Mouse (Mus musculus) adrenal gland, adult 18-20 months (tissue): Measurements from ENCODE around the gene Zfp61. TPM values are rescaled to one million over a fixed set of nuclear protein-coding genes. Genes with fewer than 3 reads are reported as not detected.
"Not testable (repeated sequence)": the region's sequence is repeated elsewhere in the genome, so short reads cannot be mapped to it uniquely, and the experiment has no call there.

Experiments used
- DNase-seq, 2 experiments: peaks; one replicate each; pipeline ENCODE4 v3.0.0; 2021 to 2022; ENCODE audit warnings: low spot score in 2 of 2
- total RNA-seq, 2 experiments: library from RNA; stranded (reverse); gene quantifications; 1 replicate in 1 of 2; 2 replicates in 1 of 2; pipeline ENCODE4 v1.2.3; 2021

The Zfp61 gene
- total RNA-seq, 2 experiments from 2014 or later, result 6.9 to 7.0 TPM

DNA sequence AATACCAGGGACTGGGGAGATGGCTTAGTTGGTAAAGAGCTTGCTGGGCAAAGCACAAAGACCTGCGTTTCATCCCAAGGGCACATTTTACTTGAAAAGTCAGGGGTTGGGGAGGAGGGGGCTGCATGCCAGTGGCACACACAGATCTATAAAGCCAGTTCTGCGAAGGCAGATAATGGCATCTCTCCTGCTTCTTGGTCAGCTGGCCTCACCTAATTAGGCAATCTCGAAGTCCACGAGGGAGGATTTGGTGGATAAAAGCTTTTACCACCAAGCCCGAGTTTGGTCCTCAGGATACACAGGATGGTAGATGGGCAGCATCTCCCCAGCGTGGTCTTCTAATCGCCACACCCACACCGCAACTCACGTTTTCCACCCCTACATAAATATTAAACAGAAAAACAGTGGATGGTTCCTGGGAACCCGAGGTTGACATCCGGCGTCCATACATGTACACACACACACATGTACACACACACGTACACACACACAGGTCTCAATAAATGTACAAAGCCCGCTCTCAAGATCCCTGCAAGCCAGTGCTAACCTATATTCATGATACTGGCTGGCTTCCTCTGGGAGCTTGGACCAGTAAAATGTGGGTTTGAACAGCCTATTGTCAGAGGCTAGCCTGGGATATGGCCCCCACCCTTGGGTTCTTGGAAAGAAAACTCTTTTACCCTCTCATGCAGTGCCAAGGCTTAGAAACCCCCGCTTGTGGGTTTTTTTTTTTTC lies 3.5 kb downstream of the Zfp61 start:
- no peak for DNase-seq

DNA sequence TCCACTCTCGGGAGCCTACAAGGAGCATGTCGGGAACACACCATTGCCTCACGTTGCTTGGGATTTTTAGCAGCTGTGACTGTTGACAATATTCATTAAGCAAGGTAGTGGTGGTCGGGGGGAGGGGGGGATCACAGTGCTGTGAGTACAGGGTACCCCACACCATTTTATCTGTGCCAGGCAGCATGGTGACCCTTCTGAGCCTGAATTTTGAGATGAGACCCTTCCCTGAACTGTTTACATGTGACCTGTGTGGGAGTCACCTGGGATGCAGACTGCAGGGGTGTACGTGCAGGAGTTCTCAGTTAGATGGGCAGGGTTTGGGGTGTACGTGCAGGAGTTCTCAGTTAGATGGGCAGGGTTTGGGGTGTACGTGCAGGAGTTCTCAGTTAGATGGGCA lies 4.6 kb downstream of the Zfp61 start:
- DNase-seq, result no peak

DNA sequence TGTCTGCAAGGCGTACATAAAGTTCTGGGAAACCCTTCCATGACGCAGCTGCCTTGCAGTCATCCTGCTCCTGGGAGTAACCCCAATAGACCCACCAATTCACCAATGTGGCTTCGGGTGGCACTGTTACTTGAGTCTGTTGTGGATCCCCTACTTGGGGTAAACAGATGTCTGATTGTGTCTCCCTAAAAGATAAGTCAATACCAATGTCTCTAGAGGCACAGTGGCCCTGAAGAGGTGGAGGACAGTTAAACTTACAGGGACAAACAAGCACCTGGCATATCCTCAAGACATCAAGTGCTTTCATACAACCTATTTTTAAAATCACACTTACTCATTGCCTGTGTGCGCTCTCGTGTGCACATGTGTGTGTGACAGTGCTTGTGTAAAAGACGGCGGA lies 5.7 kb downstream of the Zfp61 start:
- no peak for DNase-seq

DNA sequence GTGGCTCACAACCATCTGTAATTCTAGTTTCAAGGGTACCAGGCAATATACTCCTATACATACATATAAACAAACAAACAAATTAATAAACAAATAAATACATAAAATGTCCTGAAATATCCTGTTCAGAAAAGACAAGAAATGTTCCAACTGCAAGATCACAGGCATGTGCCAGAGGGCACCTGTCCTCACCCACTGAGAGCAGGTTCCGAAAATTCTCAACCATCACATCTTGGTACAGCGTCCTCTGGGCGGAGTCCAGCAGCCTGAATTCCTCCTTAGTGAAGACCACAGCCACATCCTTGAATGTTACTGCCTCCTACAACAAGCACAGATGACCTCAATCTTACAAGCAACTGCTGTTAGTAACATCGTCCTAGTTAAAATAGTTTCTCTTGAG lies 6.3 kb downstream of the Zfp61 start:
- DNase-seq, result no peak

DNA sequence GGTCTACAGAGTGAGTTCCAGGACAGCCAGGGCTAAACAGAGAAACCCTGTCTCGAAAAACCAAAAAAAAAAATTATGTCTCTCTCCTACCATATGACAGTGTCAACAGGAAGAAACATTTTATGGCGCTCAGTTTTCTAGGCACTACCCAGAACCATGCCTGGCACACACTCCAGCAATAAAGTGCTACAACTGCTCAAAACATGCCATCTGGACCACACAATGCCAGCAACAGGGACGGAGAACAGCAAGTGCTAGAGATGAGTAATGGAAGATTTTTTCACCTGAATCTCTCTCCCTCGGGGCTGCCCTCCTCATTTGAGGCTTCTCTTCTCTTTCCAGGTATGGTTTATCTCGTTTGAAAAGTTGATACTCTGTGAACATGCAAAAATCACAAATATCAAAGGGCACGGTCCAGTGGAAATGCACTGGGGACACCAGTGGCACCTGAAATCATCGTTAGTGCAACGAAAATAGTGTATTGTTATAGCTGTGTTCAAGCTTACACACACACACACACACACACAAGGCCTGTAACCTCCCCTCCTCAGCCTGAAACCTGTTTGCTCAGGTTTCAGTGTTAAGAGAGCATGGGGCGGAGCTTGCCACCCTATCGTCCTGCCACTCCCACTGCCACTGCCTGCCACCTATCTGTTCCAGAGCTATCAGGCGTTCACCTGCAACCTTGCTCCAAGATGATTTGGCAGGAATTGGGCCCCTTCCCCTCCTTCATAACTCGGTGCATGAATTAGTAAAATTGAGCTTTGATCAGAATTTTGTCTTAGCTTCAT lies 7.8 kb downstream of the Zfp61 start:
- no peak for DNase-seq

DNA sequence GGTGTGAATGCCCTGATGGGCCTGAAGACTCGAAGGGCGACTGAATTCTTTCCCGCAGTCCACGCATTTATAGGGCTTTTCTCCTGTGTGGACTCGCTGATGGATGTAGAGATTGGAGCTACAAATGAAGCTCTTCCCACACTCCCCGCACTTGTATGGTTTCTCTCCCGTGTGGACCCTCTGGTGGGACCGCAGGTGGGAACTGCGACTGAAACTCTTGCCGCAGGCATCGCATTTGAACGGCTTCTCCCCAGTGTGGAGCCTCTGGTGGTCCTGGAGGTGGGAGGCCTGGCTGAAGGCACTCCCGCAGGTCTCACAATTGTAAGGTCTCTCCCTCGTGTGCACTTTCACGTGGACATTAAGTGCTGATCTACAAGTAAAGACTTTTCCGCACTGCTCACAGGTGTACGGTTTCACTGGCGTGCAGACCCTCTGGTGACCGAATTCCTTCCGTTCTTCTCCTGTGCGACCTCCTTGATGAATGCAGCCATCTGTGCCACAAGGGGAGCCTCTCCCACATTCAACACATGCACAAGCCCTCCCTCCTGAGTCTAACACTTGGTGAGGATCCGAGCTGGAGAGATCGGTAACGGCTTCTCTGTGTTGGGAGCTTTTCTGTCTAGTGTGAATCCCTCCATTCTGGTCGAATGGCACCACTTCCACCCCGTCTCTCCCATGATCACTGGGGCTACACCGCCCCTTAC lies 9.5 kb downstream of the Zfp61 start:
- no peak for DNase-seq

DNA sequence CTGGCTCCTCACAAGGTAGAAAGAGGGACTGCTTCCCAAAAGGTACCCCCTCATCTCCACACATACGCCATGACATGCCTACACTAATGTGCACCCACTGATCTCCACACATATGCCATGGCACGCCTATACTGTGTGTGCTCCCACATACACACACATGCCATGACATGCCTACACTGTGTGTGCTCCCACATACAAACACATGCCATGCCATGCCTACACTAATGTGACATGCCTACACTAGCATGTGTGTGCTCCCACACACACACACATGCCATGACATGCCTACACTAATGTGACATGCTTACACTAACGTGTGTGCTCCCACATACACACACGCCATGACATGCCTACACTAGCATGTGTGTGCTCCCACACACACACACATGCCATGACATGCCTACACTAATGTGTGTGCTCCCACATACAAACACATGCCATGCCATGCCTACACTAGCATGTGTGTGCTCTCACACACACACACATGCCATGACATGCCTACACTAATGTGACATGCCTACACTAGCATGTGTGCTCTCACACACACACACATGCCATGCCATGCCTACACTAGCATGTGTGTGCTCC lies 10.8 kb downstream of the Zfp61 start:
- no peak for DNase-seq

DNA sequence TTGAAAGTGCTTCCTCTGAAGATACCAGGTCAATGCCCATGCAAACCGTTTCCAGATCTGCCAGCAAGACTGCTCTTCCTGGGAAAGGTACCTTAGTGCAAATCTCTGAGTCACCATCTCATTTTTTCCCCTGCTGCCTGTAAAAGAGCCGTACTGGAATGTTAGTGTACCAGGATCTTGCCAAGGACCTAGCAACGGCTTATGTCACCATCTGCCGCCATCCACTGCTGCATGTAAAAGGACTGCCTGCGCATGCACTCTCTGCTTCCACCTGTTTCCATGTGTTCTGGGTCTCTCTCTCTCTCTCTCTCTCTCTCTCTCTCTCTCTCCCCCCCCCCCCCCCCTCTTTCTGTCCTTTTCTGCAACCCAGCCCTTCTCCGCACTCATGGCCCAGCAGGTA lies 12.5 kb downstream of the Zfp61 start:
- no peak for DNase-seq

DNA sequence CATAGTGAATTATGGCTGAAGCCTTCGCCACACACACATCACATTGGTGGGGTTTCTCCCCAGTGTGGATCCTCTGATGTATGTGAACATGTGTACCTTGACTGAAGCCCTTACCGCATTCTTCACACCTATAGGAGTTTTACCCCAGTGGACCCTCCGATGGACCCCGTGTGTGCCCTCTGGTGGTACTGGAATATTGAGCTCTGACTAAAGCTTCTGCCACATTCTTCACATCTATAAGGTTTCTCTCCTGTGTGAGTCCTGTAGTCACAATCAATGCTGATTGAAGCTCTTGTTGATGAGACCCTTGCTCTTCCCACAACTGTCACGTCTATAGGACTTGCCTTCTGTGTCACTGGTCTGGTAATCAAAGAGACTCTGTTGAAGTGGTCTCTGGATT lies 13.4 kb downstream of the Zfp61 start:
- no peak for DNase-seq

DNA sequence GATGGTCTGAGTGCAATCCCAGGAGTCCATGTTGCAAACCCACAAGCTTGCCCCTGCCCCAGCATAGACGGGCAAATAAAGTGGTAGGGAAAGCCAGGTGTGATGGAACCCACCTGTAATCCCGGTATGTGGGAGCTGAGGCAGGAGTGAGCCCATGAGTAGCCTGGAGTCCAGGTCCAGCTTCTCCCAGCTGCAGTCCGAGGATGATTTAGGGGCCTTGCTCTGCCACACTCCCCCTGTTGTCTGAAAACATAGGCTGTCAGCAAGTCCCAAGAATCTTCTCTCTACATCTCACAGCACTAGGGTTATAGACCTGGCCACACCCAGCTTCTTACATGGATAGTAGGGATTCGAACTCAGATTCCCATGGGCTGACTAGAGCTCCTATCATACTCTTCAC lies 14.1 kb downstream of the Zfp61 start:
- no peak for DNase-seq

DNA sequence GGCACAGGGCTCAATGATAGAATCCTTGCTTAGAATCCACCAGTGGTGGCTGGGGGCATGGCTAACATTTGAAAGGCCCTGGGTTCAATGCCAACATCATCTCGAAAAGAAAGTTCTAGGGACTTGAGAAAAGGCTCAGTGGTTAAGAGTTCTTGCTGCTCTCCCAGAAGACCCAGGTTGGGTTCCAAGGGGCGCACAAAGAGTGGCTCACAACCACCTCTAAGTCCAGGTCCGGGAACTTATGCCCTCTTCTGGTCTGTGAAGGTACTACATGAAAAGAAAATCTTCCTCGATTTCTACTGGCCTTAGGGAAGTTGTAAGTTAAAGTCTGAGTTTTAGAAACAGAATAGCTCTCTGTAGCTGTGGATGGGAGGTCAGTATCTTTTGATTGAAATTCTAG lies 14.9 kb downstream of the Zfp61 start:
- no peak for DNase-seq

DNA sequence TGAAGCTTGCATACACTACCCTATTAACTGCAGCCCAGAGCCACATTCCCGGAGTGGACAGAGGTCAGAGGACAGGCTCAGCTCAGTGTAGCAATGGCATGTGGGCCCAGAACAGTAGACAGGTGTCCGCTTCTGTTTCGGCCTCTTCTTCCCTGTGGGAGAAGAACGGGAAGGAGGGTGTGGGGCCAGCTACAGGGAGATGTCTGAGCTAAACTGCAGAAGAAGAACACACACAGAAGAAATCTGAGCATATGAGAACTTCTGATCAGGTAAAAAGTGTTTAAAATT lies 20.2 kb downstream of the Zfp61 start:
- DNase-seq, result no peak

DNA sequence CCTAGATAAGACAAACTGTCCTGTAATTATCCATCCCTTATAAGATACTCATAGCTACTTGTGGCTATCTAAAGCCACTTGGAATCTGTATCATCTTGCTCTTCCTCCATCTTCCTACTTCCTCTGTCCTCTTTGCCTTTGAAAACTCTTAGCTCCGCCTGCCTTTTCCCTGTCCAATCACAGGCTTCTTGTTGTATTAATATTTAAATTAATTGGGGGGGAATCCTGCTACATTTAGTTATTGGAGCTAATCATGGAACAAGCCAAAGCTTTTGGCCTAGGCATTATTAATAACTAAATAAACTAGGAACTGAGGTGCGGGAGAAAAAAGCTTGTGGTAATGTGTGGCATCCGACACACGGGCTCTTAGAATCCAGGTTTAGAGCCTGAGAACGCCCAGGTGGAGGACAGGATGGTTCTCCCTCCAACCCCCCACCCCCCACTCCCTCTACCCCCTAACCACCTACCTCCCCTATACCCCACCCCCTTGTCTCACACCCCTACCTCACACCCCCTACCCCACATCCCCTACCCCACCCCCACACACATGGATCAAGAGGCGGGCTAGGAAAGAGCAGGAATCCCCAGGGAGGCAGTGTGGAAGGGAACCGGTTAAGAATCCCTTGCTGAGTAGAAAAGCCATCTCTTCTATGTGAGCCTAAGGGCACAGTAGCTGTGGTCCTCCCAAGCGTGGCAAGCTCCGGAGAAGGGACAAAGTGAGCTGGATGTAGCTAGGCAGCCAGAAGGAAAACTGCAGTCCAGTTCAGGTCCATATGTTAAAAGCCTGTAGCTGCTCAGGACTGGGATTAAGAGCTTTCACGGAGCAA lies 20.8 kb downstream of the Zfp61 start:
- DNase-seq, result no peak

DNA sequence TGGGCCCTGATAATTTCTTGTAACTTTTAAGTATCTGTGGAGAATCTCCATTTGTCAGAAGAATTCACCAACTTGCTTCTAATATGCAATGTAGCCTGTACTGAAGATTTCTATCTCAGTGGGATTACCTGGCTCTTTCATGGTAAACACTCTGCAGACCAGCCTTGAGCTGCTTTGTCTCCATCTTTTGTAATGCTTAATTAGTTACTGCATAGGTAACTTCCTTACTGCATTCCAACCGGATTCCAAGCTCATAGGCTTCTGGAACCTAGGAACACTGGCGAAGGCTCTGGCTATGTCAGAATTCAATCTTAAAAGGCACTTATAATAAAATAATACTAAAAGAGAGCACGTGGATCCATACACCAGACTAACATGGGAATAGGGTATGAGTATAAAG lies 22.3 kb downstream of the Zfp61 start:
- not testable (repeated sequence) for DNase-seq

DNA sequence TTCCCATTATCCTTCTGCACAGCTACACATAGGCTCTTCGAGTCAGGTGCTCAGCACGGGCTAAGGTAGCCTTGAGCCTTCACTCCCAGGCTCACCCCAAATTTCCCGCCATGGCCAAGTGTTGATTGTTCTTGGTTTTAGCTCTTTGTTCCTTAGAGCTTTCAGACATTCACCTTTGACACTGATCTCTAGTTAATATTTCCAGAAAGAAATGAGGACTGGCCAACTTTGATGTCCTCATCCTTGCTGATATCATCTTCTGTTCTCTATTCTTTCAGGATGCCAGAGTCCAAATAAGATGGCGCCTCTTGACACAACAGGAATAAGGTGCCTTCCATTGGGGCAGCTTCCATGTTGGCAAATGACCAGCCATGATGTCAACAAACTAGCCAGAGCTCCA lies 26.6 kb downstream of the Zfp61 start:
- no peak for DNase-seq

DNA sequence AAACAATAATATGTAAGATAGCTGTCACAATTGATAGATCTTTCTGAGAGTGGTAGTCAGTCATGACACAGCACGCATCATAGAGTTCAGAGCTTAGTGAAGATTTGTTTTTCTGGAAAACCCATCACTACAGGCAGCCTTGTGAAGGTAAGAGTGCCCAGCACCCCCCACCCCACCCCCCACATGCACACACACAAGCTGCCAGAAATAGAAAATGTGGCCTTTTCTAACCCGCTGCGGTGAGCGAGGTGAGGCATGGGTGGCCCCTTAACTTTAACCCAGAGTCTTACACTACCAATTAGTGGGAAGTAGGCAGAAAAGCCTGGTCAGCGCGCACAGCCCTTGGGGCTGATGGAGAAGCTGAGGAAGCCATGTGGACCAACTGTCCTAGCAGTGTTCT lies 29.8 kb downstream of the Zfp61 start:
- DNase-seq, result no peak

DNA sequence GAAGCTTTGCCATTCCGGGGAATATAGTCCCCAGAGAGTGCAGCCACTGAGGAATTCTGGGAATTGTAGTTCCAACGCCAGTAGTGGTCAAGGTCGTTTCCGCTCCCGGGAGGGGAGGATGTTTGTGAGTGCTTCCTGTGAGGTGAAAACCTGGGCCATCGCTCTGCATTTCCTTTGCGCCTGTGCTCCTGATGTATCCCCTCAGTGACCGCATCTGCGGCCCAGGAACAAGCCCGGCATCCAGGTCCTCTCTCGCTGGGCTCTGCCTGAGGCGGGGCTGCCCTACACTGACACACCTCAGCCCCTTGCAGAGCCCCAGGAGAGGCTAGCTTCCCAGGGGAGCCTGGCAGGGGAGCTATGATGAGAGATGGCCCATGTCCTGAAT lies 30.8 kb downstream of the Zfp61 start, which contains the start of gene Zfp93:
Zfp93 (plus strand) TSS at position 133 of the 385 bp plus-strand sequence.
- peak; percentile 53 to 57 for DNase-seq

DNA sequence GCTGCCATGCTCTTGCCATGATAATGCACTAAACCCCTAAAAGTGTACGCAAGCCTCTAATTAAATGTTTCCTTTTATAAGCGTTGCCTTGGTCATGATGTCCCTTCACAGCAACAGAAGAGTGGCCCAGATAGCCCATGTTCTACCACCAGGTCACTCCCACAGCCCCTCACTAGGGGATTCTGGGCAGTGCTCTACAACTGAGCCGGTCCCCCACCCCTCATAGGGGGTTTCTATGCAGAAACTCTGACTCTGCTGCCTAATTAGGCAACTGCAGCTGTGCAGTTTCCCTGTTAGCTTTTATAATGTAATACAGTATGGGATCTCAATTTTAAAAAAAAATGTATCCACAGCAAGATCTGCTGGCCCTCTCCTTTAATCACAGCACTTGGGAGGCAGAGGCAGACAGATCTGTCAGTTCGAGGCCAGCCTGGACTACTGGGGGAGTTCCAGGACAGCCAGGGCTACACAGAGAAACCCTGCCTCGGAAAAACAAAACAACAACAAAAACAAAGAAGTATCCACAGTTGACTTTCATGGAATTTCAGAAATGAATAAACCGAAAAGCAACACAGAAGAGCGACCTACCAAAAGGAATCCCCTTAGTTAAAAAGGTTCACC lies 31.3 kb downstream of the Zfp61 start:
- DNase-seq, result no peak

DNA sequence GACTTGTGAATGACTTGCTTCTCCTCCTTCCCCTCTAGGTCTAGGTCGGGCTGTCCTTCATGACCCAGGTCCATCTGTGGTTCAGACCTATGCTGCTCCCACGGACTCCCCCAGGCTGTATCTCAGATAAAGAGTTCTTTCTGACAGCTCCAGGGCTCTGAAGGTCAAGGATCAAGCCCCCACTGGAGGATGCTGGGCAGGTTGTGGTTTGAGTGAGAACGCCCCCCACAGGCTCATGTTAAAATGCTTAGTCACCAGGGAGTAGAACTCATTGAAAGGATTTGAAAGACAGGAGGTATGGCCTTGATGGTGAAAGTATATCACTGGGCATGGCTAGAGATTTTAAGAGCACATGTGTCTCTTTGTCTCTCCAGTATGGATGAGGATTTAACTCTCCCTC lies 31.8 kb downstream of the Zfp61 start:
- DNase-seq, result no peak
